Mouse (Mus musculus): ENCODE results near the gene Msantd2.

Gene Msantd2

GRCm38 (mm10) chr9:37569231-37569835 is 80.2 kb downstream of the Msantd2 start:
- no peak for DNase-seq (ENCODE audit: low read depth, low spot score)

GRCm38 (mm10) chr9:37572204-37572876 is 83.2 kb downstream of the Msantd2 start:
- no peak for DNase-seq (ENCODE audit: low read depth, low spot score)
